Mouse (Mus musculus) cerebellum, adult 8-10 months (tissue): Measurements from ENCODE around the gene Ppcs.
A peak's percentile ranks its signal among the peaks of the same experiment; 100 is the strongest.

ENCODE experiments used
- DNase-seq: peaks from one replicate; pipeline ENCODE4 v3.0.0; 2022

The Ppcs gene

DNA sequence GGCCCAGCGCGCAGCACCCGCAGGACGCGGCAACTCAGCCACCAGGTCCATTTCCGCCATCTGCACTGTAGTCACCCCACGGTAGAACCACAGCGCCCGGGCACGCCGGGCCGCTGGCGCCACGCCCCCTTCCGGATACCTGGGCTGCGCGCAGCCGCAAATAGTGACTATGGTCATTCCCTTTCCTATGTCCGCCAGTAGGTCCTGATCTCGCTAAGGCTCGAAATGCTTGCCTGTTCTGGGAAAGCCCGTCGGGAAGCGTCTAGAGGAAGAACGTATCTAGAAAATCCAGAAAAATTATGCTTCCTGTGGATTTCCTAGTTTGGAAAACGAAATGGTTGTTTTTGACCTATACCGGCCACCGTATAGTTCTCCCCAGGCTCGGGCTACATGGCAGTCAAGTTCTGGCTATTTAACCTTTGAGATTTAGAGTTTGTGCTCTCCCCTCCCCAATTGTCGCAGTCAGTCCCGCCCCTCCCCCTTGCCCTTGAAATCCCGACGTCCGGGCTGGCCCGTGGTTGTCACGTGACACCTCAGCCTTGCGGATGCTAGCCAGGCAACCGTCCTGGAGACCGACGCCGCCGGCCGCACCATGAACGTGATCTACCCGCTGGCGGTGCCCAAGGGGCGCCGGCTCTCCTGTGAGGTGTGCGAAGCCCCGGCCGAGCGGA lies at the start of gene Ppcs, which contains the start of gene Zmynd12:
Ppcs (minus strand) TSS at position 127 of the 671 bp plus-strand sequence.
Zmynd12 (plus strand) TSS at position 521 of the 671 bp plus-strand sequence.
- DNase-seq: peak; percentile 93

DNA sequence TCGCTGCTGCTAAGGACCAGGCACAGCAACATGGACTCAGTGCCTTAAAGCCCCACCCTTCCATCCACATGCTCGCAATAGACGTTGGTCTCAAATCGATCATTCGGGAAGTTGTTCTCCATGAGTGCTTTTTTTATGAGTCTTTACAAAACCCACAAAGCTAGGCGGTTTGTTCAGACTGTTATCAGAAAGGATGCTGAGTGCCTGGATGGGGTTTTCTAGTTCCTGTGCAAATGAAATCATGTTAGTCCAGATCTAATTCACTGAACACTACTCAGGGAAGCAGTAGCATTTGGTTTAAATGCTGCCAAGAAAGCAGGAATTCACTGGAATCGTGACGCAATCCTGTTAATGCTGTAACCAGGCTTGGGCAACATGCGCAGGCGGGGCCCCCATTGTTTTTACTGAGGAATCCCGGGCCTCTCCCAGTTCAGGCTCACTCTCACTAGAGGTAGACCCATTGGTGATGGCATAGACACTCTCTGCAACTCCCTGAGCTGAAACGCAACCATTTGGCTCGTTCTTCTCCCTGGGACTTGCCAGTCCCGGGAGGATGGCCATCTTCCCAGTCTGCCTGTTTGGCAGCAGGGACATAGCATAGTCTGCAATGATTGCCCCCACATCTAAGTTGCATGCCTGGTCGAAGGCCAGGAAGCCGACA lies 45.6 kb upstream of the Ppcs start:
- DNase-seq: peak; percentile 51

DNA sequence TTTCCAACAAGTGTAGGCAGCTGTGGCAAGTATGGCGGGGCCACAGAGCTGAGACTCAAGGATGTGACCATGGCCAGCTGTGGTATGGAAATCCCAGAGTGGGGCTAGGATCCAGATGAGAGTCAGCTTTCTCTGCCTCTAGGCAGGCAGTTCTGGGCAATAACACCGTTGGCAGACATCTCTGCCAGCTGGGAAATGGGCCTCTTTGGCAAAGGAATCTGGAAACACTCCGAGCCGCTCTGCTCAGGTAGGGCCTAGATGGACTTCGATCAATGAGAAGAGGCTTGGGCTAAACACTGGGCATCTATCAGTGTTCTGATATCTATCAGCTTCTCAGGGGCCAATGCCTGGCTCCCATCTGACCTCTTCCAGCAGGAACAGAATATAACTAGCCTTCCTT lies 43.6 kb upstream of the Ppcs start:
- no peak for DNase-seq

DNA sequence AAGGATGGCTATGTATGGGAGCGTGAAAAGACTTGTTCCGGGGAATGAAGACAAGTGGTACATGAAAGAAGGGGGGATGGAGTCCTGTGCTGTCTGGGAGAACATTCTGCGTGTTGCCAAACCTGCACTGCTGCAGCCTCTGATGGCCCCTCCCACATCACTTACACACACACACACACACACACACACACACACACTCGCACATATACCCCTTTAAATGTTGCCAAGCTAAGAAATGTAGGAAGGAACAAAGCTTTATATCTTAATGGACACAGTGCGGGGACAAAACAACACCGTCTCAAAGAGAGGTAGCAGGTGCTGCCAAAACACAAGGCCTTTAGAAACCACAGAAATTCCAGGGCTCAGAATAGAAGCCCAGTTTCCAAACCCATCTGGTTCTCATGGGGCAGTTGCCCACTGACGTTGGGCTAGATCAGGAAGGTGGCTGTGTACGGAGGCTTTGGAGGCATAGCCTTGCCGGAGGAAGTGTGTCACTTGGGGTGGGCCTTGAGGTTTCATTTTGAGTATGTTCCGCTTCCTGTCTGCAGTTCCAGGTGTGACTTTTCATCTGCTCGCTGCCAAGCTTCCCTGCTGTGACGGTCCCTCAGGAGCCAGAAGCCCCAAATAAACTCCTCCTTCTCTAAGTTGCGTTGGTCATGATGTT lies 41.7 kb upstream of the Ppcs start:
- DNase-seq: no peak

DNA sequence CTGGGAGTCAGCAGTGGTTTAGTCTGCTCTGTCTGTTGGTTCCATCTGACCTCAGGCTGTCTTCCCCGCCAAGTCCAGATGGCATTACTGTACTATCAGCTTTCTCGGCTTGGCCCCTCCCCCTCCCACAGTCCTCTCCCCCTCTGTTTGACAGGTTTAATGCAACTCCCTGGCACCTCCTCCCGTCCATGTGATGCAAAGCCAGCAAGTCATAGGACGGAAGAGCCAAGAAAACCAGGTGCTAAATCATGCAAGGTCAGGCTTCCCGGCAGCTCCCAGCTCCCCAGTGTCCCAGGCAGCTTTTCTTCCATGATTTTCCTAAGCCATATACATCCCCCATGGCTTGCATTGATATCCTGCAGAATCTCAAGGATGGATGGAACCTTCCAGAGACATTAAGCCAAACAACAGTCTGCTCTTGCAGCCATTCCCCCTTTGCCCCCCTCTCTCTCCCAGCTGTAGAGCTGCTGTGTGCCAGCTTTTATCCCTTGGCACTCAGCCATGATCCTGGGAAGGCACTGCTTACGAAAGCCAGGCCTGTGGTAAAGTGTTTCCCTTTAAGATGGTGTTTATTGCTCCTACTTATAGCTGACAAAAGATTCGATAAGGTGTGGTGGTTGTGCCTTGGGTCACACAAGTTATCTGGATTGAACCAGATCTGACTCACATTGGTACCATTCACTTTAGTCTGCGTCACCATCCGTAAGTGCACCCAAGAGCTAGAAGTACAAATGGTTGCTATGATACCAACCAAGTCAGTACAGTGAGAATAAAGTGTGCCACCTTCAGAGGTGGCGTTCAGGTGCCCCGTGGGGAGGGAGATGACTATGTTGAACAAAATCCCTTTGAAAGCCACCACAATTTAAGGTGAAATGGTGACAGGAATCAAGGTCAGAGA lies 40.9 kb upstream of the Ppcs start:
- peak; percentile 71 for DNase-seq

DNA sequence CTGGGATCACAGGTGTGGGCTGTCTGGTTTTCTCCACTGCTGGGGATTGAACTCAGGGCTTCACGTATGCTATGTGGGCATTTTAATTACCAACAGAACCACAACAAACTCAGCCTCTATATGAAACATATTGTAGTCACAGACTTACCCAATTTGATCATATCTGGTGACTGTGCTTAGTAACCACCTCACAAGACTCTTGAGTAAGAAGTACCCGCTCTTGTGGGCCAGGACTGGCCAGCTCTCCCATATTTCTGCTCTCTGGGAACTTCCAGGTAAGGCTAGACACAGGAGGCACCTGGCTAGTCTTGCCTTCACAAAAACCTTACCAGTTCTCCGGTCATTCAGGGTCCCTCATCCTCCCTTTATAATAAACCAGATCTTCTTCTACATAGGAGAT lies 40.2 kb upstream of the Ppcs start:
- DNase-seq: no peak

DNA sequence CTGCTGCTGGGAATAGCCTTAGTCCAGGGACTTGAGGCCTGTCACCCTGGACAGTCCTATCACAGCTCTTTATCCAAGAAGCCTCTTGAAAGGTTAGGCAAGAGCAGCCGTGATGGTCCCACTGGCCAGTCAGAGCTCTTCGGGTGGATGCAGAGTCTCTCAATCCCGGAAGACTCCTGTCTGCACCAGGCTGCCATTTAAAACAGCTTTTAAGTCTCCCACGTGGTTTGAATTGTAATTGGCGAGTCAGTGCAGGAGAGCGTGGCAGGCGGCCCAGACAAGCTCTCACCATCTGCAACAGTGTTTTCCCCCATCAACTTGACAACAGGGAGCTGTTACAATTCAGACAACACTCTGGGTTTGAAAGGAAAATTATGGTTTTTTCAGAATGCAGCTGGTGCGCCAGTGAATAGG lies 38.5 kb upstream of the Ppcs start:
- DNase-seq: peak; percentile 80

DNA sequence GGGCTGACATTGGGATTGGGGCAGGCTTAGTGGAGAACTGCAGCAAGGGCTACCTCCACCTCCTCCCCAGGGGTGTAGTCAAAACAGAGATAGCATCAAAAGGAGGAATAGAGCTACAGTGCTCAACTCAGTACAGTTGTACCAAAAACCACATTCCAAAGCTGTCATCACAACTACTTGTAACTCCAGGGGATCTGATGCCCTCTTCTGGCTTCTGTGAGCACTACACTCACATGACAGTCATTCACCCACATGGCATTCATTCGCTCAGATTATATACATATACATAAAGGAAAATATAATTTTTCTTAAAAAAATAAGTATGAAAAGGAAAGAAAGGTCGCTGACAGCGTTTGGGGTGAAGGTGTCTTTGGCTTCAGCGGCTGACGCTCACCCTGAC lies 38.1 kb upstream of the Ppcs start:
- peak; percentile 43 for DNase-seq

DNA sequence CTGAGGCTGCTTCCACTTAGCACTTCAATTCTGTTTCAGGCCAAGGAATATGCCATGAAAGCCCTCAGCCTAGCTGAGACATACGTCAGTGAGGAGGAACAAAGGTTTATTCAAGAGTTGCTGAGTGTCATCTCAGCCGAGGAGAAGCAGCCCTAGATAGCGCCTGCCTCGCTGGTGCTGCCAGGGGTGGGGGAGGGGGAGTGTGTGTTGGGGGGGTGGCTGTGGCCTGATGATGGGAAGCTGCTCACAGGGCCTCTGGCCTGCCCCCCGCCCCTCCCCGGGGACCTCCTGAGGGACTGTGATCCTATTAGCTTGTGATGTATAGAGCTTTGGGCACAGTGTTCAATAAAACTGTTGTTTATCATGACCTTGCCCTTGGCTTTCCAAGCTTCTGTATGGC lies 31.3 kb upstream of the Ppcs start:
- no peak for DNase-seq

DNA sequence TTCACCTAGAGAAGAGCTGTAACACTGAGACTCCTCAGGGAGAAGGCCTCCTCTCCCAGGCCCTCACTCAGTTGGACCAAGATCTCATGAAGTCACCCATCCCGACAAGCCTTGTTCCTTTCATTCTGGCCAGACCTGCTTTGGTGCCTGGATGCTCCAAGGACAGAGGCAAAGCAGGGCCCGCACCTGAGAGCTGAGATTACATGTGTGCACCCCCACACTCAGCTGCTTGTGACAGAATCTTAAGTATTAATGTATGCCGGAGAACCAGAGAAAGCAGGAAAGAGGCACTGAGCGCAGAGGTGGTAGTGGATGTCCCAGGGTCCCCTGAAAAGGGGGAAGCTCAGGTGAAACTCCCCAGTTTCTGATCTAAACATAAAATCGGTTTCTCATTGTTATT lies 30.9 kb upstream of the Ppcs start:
- no peak for DNase-seq

DNA sequence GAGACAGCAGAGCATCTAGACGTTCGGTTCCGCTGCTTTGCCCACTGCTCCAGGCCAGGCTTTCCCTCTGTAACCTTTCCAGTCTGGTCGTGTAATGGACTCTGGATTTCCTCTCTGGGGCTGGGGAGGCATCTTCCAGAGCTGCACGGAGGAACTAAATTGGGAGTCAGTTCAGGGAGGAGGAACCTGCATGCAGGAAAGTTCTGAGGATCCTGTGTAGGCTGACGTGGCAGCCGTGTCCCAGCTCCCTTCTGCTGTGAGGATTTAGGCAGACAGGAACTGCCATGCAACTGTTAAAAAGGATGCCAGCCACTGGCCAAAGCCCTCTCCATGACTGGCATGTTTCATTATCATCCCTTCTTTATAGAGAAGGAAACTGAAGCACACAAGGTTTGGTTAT lies 28.2 kb upstream of the Ppcs start:
- no peak for DNase-seq

DNA sequence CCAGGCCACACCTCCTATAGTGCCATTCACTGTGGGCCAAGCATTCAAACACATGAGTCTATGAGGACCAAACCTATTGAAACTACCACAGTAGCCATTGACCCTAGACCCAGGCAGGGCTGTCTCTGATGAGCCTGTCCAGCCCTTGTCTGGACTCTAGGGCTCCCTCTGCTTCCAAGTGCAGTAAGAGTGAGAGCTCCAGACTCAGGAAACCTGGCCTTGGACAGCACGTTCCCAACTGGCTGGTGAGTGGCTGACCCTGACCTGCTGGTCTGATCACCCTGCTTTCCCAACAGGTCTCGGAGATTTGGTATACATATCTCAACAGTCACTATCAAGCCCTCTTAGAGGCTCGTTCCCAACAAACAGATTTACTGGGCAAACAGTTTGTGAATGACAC lies 25.6 kb upstream of the Ppcs start:
- no peak for DNase-seq

DNA sequence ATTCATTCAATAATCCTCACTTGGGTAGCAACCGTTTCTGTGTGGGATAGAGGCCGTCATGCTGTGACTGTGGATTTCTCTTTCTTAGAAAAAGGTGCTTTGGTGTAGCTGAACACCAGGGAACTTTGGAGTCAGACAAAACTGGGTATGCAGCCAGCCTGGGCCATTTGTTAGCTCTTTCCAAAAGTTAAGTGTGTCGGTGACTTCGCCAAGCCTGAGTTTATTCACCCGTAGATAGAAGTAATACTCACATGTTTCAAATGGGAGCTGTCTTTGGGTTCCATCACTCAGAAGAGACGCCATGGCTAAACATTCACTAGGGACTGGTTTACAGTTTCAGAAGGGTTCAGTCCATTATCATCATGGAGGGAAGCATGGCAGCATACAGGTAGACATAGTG lies 25.0 kb upstream of the Ppcs start:
- DNase-seq: no peak

DNA sequence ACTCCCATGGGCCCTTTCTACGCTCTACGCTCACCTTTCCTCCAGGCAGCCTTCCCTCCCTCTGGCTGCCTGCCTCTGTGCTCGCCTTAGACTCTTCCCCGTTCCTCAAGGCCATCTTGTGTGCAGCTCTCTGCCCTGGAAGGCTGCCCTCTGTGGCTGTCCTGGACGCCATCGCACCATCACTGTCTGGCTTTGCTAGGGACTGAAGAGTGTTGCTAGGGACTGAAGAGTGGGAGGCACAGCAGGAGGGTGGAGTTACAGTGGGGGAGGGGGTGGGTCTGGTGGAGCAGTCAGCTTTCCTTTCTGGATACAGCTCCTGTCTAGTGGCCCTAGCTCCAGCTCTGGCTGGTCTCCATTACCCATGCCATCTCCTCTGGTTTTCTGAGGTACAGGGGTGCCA lies 20.3 kb upstream of the Ppcs start:
- DNase-seq: no peak

DNA sequence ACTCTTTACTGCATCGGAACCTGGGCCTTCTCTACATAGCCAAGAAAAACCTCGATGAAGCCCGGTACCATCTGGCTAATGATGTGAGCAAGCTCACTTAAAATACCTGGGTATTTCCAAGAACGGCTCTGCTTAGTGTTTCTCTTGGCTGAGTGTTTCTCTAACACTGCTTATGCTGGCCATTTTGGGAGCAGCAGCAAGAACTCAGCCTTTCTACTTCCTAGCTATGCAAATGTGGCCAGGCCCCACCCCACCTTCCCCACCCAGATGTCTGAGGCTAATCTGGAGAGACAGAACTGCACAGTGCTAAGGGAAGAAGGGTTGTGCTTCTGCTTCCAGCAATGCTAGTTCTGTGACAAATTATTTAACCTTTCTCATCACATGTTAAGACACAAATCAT lies 19.6 kb upstream of the Ppcs start:
- DNase-seq: no peak

DNA sequence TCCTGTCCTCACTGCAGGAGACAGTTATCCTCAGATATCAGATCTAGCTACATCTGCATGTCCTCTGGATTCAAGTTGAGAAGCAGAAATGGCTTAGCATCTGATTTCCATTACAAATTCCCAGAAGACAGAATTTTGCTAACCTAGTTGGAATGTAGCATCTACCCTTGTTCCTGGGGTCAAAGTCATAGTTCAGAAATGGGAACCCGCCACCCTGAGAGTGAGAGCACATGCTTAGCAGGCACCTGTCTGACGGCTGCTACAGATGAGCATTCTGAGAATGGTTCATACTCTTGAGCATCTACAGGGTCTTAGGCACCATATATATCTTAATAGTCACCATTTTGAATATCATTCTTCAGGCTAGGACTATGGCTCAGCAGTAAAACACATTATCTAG lies 15.7 kb upstream of the Ppcs start:
- no peak for DNase-seq

DNA sequence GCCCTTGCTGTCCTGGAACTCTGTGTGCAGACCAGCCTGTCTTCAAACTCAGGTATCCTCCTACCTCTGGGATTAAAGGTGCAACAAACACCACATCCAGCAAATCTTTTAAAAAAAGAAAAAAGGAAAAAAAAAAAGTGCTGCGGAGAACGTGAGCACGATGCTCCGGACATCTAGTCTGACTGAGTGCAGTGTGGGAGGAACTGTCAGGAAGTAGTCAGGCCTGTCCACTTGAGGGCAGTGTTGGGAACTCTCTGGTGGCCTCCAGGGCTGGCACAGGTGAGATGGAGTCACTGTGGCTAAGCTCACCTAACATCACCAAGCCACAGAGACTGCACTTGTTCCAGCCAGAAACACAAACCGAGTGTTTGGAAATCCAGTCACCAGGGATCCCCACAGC lies 8.5 kb upstream of the Ppcs start:
- DNase-seq: peak; percentile 73

DNA sequence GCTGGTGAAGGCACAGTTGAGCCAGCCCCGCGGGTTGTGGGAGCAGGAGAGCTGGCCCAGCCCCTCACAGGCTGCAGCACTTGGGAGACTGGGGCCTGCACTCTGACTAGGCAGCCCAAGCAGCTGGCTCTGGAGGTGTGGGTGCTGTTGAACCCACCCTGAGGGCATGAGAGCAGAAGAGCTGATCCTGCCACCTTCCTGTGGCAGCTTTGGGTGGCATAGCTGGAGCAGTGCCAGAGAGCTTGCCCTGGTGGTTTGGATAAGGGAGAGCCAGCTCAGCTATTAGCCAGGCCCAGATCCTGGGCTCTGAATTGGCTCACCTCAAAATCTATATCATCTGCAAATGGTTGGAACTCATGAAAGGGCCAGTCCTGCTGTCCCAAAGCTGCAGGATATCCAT lies 5.5 kb upstream of the Ppcs start:
- no peak for DNase-seq

DNA sequence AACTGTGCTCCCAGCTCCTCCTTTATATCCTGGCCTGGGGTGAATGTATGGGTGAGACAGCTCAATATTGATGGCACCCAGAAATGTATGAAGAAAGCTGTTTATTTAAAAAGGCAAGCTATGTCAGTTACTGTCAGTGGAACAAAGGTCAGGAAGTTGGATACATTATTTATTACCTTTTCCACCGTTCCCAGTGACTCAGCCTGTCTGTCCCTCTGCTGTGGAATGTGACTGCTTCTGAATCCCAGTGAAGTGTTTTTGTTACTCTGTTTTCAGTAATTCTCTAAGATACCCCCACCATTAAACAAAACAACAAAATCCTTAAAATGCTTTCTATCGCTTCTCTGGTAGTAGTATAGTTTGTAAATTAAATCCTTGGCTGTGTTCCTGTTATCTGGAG lies 3.4 kb upstream of the Ppcs start:
- no peak for DNase-seq

DNA sequence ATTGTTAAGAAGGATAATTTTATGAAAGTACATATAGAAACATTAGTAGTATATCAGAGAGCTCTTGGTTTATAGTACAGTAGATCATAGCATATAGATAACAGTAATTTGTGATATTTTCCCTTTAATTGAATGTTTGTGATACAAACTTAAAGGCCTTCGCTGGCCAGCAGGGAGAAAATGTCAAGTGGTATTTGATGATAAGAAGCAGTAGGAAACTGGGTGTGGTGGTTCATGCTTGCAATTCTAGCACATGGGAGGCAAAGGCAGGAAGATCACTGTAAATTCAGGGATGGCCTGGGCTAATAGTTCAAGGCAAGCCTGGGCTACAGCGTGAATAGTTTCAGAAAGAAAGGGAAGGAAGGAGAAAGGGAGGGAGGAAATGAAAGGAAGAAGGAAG lies 2.9 kb upstream of the Ppcs start:
- DNase-seq: no peak

DNA sequence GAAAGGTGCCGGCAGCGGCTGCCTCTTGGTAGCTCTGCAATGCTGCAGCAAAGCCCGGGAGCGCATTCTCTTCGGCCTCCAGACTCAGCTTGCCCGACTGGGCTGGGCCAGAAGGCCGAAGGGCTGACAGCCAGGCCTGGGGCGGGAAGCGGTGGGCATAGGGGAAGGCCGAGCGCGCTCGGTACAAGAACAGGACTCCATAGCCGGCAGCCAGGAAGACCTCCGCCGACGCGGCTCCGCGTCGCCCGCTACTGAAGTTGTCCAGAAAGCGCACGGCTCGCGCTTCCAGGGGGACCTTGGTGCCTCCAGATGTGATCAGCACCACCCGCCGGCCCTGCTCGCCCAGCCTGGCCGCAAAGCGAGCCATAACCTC lies 313 bp downstream of the Ppcs start:
- no peak for DNase-seq

DNA sequence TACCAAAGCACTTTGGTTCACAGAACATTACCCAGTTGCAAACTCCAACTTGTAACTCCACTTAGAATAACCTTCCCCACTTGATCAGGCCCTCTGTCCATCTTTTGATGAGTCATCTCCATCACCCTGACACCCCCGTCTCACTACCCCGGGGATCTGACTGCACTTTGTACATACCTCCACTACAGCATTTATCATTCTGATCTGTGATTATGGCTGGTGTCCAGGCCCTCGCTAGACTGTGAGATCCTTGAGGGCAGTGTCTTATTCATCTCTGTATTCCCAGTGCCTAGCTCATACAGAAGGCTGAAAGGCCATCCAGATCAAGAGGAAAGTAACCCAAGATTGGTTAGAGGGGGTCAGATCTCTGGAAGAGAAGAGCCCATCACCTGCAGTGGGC lies 1.0 kb downstream of the Ppcs start:
- DNase-seq: no peak

DNA sequence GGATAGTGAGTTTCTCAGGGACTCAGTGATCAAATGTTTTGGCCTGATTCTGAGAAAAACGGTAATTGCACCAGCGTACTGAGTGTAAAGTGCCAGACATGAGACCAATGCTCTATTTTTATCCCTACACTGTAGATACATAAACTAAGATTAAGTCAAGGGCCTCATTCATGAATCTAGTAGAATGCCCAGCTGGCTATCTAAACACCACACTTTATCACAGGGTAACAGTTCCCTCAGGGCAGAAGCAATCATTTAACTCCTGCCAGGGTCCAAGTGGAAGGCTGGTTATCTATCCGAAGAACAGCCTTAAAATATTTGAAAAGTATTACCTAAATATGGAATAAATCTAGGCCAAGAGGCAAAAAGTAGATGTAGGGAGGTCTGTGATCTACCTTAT lies 4.3 kb downstream of the Ppcs start:
- DNase-seq: no peak
